Mouse (Mus musculus) embryonic facial prominence, embryonic 11.5 days (tissue): ENCODE measurements at regions not wholly inside any gene's neighbourhood (a gene's known extent, or its start where the extent isn't known, plus 50 kb on each side); places are given as distances from the start of the nearest gene placed in this dataset.

ENCODE experiments used
- ATAC-seq: fragments of 200-750 bp; cut with Nextera tagmentation; replicated peaks from 2 replicates; pipeline ENCODE4 v1.8.0; 2017; ENCODE audit warnings: low read depth; ENCODE audit not compliant: insufficient number of reproducible peaks, low FRiP score, low TSS enrichment
- DNase-seq: peaks from one replicate; pipeline ENCODE4 v3.0.0-alpha.2; 2015; ENCODE audit warnings: low spot score
- H3K27ac ChIP-seq: fragments of 300-500 bp; sonication (generic); replicated peaks from 2 replicates; pipeline ENCODE4 v1.5.1; 2014; ENCODE audit warnings: mild to moderate bottlenecking, low read depth, low read length, control low read depth
- H3K27me3 ChIP-seq: fragments of 300-500 bp; sonication (generic); 2 replicates; pipeline ENCODE4 v1.6.1; 2014; ENCODE audit warnings: mild to moderate bottlenecking, low read length, moderate library complexity, mixed read lengths; ENCODE audit not compliant: control insufficient read depth, insufficient read depth
- H3K36me3 ChIP-seq: fragments of 300-500 bp; sonication (generic); replicated peaks from 2 replicates; pipeline ENCODE4 v1.6.1; 2014; ENCODE audit warnings: low read depth, mild to moderate bottlenecking, low read length, moderate library complexity, mixed read lengths; ENCODE audit not compliant: control insufficient read depth, insufficient read depth
- H3K4me1 ChIP-seq: fragments of 300-500 bp; sonication (generic); 2 replicates; pipeline ENCODE4 v1.6.1; 2014; ENCODE audit warnings: low read length, mixed read lengths; ENCODE audit not compliant: control insufficient read depth, insufficient read depth
- H3K4me2 ChIP-seq: fragments of 300-500 bp; sonication (generic); 2 replicates; pipeline ENCODE4 v1.6.1; 2014; ENCODE audit warnings: low read depth, mild to moderate bottlenecking, control low read depth, low read length, moderate library complexity
- H3K4me3 ChIP-seq: fragments of 300-500 bp; sonication (generic); 2 replicates; pipeline ENCODE4 v1.5.1; 2014; ENCODE audit warnings: low read depth, low read length, control low read depth
- H3K9ac ChIP-seq: fragments of 300-500 bp; sonication (generic); replicated peaks from 2 replicates; pipeline ENCODE4 v1.6.1; 2014; ENCODE audit warnings: mild to moderate bottlenecking, control low read depth, low read length
- H3K9me3 ChIP-seq: fragments of 300-500 bp; sonication (generic); replicated peaks from 2 replicates; pipeline ENCODE4 v1.6.1; 2016; ENCODE audit warnings: mild to moderate bottlenecking, low read length, inconsistent platforms, mixed read lengths; ENCODE audit not compliant: control insufficient read depth
- WGBS: fragments of 180-500 bp; shearing (Covaris S2); extraction: QIAGEN DNeasy Blood & Tissue Kit; methylation state at CpG from one replicate; pipeline ENCODE4 v1.1.7; 2014; 5-methylcytosine and 5-hydroxymethylcytosine counted together

DNA sequence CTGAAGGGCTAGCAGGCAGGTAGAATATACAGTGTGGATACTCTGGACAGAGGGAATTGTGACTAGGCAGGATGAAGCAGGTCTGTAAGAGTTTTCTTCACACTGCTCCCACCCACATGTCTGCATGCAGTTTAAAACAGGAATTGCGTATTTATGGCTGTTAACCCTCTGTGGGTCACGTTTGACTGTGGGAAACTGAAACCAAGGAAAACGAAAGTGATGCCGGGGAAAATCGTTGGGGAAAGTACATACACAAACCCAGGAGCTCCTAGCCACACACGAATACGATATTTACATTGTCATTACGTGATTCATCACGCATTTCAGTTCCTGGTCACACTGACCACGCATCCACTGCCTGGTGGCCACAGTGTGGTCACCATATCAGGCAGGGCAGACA, 170.6 kb upstream of the Spdye4c start:
- H3K36me3 ChIP-seq: no peaks in the 10 kb centered on the region
- H3K4me2 ChIP-seq: no peak overlapping the region
- WGBS: 77% methylated on average over 10 of the region's 10 CpGs
- H3K4me1 ChIP-seq: no peaks in the 10 kb centered on the region
- no peaks in the 10 kb centered on the region for H3K9me3 ChIP-seq
- DNase-seq (no peak), ATAC-seq (no peak)
- H3K27ac ChIP-seq: no peak overlapping the region
- H3K9ac ChIP-seq: no peak overlapping the region
- no peaks in the 10 kb centered on the region for H3K27me3 ChIP-seq
- no peak overlapping the region for H3K4me3 ChIP-seq

DNA sequence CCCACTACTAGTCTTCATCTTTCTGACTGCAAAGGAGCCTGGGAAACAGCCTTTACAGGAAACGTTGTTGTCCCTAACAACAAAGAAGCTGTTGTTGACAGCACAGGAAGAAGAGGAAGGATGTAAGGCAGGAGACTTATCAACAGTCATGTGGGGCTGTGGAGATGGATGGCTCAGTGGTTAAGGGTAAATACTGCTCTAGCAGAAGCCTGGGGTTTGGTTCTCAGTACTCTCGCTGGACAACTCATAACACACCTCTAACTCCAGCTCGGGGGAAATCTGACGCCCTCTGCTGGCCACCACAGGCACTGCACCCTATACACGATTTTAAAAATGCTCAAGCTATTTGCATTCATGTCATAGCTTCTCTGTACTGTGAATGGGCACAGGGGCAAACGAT, 168.3 kb upstream of the Spdye4c start:
- DNase-seq: no peak
- Histone ChIP-seq H3K9me3 (no peaks in the 10 kb centered on the region), H3K4me1 (no peaks in the 10 kb centered on the region), H3K27me3 (0 out of 2 replicates have a peak, but pooled peaks cover 3% of the 10 kb centered on the region), H3K4me2 (no peak overlapping the region), H3K9ac (no peak overlapping the region), H3K27ac (no peak overlapping the region), H3K36me3 (no peaks in the 10 kb centered on the region), H3K4me3 (no peak overlapping the region)
- ATAC-seq: no peak
- 40% methylated on average over 6 of the region's 6 CpGs for WGBS

DNA sequence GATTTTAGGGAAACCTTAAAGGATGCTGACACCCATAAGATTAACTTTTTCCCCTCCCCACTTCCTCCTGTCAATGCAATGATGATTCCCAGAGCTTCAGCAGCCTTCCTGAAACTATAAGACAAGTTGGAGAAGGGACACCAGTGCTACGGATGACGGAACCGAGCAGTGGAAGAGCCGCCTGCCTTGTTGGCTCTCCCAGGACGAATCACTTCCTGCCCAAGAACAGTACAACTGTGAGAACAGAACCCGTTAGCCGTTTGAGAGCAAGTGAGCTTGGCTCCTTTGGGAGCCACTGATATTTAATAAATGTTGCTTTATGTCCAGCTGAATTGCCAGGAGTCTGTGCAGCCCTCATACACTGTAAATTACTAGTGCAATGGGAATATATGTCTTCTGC, 166.8 kb upstream of the Spdye4c start:
- Histone ChIP-seq H3K27me3 (peaks cover 3% of the 10 kb centered on the region; the same call in 1 of the 2 replicates), H3K36me3 (no peaks in the 10 kb centered on the region), H3K4me2 (no peak overlapping the region), H3K9ac (no peak overlapping the region; the same call in 1 of the 2 replicates), H3K4me3 (no peak overlapping the region), H3K4me1 (no peaks in the 10 kb centered on the region; the same call in 1 of the 2 replicates), H3K27ac (no peak overlapping the region), H3K9me3 (no peaks in the 10 kb centered on the region)
- no peak for ATAC-seq
- no peak for DNase-seq
- 73% methylated on average over 7 of the region's 7 CpGs for WGBS

DNA sequence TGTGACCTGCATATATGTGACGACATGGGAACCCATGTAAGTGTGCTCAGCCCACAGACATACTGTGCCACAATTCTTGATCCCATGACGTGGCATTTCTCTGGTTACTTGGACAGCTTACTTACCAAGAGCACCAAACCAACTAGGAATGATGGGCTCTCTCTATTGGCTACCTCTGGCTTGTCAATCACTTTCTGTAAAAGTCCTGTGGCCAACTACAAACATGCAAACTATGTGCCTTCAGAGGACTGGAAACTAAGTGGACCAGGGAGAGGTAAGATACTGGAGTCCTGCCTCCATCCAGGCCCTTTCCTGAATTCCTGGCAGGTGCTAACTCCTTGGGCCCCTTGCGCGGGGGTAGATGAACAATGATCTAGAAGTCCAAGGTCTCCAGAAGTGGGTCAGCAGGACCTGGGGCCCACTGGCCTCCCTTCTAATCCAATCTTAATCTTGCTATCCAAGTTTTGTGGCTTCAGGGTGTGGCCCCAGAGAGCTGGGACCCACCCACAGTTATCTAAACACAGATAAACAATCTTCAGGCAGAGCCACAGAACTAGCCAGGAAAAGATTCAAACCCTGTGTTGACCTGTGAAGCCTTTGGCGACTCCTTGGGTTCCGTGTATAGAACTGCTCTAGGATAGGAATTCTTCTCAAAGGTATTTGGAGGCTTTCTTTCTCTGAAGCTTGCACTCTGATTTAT, 163.7 kb upstream of the Spdye4c start:
- WGBS: 88% methylated on average over 6 of the region's 6 CpGs
- Histone ChIP-seq H3K4me3 (no peak overlapping the region), H3K4me1 (no peaks in the 10 kb centered on the region; the same call in 1 of the 2 replicates), H3K9ac (no peak overlapping the region), H3K27me3 (peaks cover 3% of the 10 kb centered on the region; the same call in 1 of the 2 replicates), H3K9me3 (no peaks in the 10 kb centered on the region), H3K4me2 (no peak overlapping the region), H3K36me3 (no peaks in the 10 kb centered on the region), H3K27ac (no peak overlapping the region)
- ATAC-seq: no peak
- no peak for DNase-seq

DNA sequence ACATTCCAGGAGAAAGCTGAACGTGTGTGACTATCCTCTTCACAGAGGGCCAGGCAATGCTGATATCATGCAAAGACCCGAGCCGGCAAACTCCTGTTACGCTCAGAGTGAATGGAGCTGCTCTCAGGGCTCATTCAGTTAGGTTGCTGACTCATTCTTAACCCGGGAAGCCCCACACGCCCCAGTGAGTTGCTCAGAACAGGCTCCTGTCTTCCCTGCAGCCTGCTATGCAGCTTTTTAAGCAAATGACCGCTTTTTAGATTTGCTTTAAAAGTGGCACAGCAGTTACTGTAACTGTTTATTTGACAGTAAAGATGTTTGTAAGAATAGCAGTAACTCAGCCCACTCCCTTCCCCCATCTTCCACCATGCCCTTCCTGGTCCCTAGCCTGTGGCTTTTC, 162.9 kb upstream of the Spdye4c start:
- Histone ChIP-seq H3K36me3 (no peaks in the 10 kb centered on the region), H3K9me3 (no peaks in the 10 kb centered on the region), H3K9ac (0 out of 2 replicates have a peak overlapping the region, but pooled peaks have one; percentile 13), H3K4me2 (no peak overlapping the region), H3K4me1 (no peaks in the 10 kb centered on the region; the same call in 1 of the 2 replicates), H3K4me3 (no peak overlapping the region), H3K27me3 (peaks cover 3% of the 10 kb centered on the region; the same call in 1 of the 2 replicates), H3K27ac (no peak overlapping the region)
- ATAC-seq: no peak
- DNase-seq: peak; percentile 51
- WGBS: 9% methylated on average over 7 of the region's 7 CpGs

DNA sequence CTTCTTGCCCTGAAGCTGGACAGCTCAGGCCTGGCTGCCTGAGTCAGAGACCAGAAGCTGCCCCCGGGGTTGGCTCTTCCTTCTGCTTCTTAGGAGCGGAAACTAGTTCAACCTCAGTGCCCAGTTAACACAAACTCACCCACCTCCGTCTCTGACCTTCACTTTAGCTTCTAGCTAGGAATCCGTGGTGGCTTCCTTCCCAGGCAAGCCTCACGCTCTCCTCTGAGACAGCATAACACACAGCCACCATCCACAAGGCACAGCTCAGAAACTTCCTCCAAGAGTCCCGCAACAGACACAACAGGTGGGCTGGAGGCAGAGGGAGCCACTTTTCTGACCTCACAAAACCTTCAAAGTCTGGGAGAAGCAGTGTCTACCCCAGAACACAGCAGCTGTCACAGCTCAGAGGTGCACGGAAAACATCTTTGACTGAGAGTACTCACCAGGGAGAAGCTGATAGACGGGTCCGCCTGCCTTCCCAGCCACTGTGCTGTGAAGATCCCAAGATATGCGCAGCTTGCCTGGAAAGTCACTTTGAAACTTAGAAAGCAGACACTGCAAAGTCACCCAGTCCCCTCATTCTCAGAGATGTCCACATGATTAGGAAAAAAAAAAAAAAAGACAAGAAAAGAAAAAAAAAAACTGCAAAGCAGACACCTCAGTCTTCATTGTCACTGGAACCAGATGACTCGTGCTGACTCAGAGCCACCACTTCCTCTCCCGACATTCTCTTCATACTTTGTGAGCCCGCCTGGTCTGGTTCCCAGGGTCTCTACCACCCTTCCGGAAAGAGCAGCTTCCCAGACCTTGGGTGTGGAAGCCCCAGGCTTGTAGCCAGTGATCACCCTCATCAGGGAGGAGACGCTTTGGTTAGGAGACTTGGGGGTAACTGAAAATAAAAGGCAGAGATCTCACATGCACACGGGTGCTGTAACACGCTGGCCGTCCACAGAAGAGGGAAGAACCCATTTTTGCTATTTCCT, 162.1 kb upstream of the Spdye4c start:
- no peak for ATAC-seq
- Histone ChIP-seq H3K27ac (no peak overlapping the region), H3K4me2 (no peak overlapping the region), H3K9me3 (no peaks in the 10 kb centered on the region), H3K4me3 (no peak overlapping the region), H3K9ac (no peak overlapping the region), H3K36me3 (no peaks in the 10 kb centered on the region), H3K4me1 (no peaks in the 10 kb centered on the region; the same call in 1 of the 2 replicates), H3K27me3 (peaks cover 3% of the 10 kb centered on the region; the same call in 1 of the 2 replicates)
- DNase-seq: no peak
- 45% methylated on average over 18 of the region's 18 CpGs for WGBS

DNA sequence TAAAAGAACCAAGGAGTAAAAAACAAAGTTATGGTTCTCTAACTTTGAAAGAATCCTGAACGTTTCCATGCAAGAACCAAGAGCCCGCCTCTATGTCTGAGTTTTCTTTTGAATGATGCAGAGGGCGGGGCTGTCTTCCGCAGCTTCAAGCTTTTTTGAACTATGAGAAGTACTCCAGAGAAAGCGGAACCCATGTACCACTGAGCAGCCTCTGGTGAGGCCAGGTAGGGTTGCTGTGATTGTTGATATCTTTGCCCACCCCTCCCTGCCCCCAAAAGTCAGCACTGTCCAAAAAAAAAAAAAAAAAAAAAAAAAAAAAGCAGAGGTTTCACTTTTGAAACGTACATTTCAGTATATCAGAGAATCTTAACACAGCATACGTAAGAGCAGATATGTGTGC, 161.2 kb upstream of the Spdye4c start:
- no peak for ATAC-seq
- H3K4me2 ChIP-seq: no peak overlapping the region
- H3K9ac ChIP-seq: no peak overlapping the region
- no peaks in the 10 kb centered on the region for H3K36me3 ChIP-seq
- no peaks in the 10 kb centered on the region; the same call in 1 of the 2 replicates for H3K4me1 ChIP-seq
- no peak for DNase-seq
- no peak overlapping the region for H3K27ac ChIP-seq
- peaks cover 3% of the 10 kb centered on the region; the same call in 1 of the 2 replicates for H3K27me3 ChIP-seq
- H3K4me3 ChIP-seq: no peak overlapping the region
- H3K9me3 ChIP-seq: no peaks in the 10 kb centered on the region
- WGBS: 70% methylated on average over 7 of the region's 7 CpGs
